Mouse (Mus musculus) embryonic facial prominence, embryonic 11.5 days (tissue): ENCODE measurements around the gene Ehd2. TPM values are rescaled to one million over a fixed set of nuclear protein-coding genes. Genes with fewer than 3 reads are reported as not detected.

ENCODE experiments used
- ATAC-seq: fragments of 200-750 bp; cut with Nextera tagmentation; replicated peaks from 2 replicates; pipeline ENCODE4 v1.8.0; 2017; ENCODE audit warnings: low read depth; ENCODE audit not compliant: insufficient number of reproducible peaks, low FRiP score, low TSS enrichment
- DNase-seq: peaks from one replicate; pipeline ENCODE4 v3.0.0-alpha.2; 2015; ENCODE audit warnings: low spot score
- H3K27ac ChIP-seq: fragments of 300-500 bp; sonication (generic); replicated peaks from 2 replicates; pipeline ENCODE4 v1.5.1; 2014; ENCODE audit warnings: mild to moderate bottlenecking, low read depth, low read length, control low read depth
- H3K27me3 ChIP-seq: fragments of 300-500 bp; sonication (generic); 2 replicates; pipeline ENCODE4 v1.6.1; 2014; ENCODE audit warnings: mild to moderate bottlenecking, low read length, moderate library complexity, mixed read lengths; ENCODE audit not compliant: control insufficient read depth, insufficient read depth
- H3K36me3 ChIP-seq: fragments of 300-500 bp; sonication (generic); replicated peaks from 2 replicates; pipeline ENCODE4 v1.6.1; 2014; ENCODE audit warnings: low read depth, mild to moderate bottlenecking, low read length, moderate library complexity, mixed read lengths; ENCODE audit not compliant: control insufficient read depth, insufficient read depth
- H3K4me1 ChIP-seq: fragments of 300-500 bp; sonication (generic); 2 replicates; pipeline ENCODE4 v1.6.1; 2014; ENCODE audit warnings: low read length, mixed read lengths; ENCODE audit not compliant: control insufficient read depth, insufficient read depth
- H3K4me2 ChIP-seq: fragments of 300-500 bp; sonication (generic); 2 replicates; pipeline ENCODE4 v1.6.1; 2014; ENCODE audit warnings: low read depth, mild to moderate bottlenecking, control low read depth, low read length, moderate library complexity
- H3K4me3 ChIP-seq: fragments of 300-500 bp; sonication (generic); 2 replicates; pipeline ENCODE4 v1.5.1; 2014; ENCODE audit warnings: low read depth, low read length, control low read depth
- H3K9ac ChIP-seq: fragments of 300-500 bp; sonication (generic); replicated peaks from 2 replicates; pipeline ENCODE4 v1.6.1; 2014; ENCODE audit warnings: mild to moderate bottlenecking, control low read depth, low read length
- H3K9me3 ChIP-seq: fragments of 300-500 bp; sonication (generic); replicated peaks from 2 replicates; pipeline ENCODE4 v1.6.1; 2016; ENCODE audit warnings: mild to moderate bottlenecking, low read length, inconsistent platforms, mixed read lengths; ENCODE audit not compliant: control insufficient read depth
- WGBS: fragments of 180-500 bp; shearing (Covaris S2); extraction: QIAGEN DNeasy Blood & Tissue Kit; methylation state at CpG from one replicate; pipeline ENCODE4 v1.1.7; 2014; 5-methylcytosine and 5-hydroxymethylcytosine counted together
- polyA plus RNA-seq: library from polyadenylated mRNA; unstranded; fragments of >200 nt; fragmentation: Nextera tagmentation; extraction: Ambion mirVana; gene quantifications from 2 replicates; pipeline ENCODE4 v1.2.1, GENCODE M21; 2014

Gene Ehd2
- polyA plus RNA-seq, result 10.2 and 10.6 TPM in 2 replicates

DNA sequence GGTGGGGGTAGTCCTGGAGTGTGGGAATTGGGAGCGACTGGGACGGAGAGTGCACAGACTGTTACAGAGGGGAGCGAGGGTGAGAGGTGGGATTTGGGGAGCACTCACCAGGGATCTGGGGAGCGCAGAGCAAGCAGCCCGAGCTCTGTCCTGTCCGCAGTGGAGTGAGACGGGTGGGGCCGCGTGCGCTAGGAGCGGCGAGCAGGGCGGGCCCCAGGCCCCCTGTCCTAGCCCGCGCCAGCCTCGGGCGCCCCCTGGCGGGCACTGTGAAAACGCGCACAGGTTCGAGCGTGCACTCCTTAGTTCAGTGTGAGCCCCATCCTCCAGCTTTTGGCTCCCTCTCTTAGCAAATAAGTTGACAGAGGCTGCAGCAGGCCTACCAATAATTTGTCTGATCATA is at the start of gene Ehd2:
Gene Ehd2, minus strand, starts transcription at position 256 of the 400 bp plus-strand sequence.
- ATAC-seq (peak; percentile 74), DNase-seq (peak; percentile 80)
- Histone ChIP-seq H3K36me3 (peaks cover 5% of the 10 kb centered on the region), H3K9ac (peak within 1 kb of the TSS; percentile 47), H3K27me3 (no peaks in the 10 kb centered on the region), H3K9me3 (no peaks in the 10 kb centered on the region), H3K4me3 (peak within 1 kb of the TSS; percentile 33), H3K4me2 (peak within 1 kb of the TSS; percentile 48), H3K4me1 (no peaks in the 10 kb centered on the region), H3K27ac (no peak within 1 kb of the TSS)
- WGBS, result 0% methylated on average over 22 of the region's 22 CpGs

DNA sequence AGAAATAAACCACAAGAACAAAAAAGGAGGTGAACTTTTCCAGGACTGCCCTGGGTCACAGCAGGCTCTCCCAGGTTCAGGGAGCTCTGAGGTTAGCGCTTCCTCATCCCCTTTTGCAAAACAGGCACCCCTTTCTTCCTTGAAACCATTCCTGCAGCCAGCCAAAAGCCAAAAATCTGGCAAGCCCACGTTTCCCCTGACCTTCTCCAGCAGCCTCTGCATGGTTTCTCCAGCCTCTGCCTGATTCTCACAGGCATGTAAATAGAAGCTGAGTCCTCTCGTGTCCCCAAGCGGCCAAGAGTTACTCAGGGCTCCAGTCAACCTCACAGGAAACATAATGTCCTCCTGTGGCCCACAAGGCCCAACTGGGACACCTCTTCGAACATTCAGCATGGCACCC is 48.0 kb upstream of the Ehd2 start:
- H3K27ac ChIP-seq, result no peak overlapping the region
- no peaks in the 10 kb centered on the region for H3K27me3 ChIP-seq
- WGBS, result 81% methylated on average over 5 of the region's 5 CpGs
- no peak for DNase-seq
- no peak for ATAC-seq
- no peaks in the 10 kb centered on the region; the same call in 1 of the 2 replicates for H3K36me3 ChIP-seq
- no peak overlapping the region for H3K9ac ChIP-seq
- no peaks in the 10 kb centered on the region for H3K4me1 ChIP-seq
- no peak overlapping the region for H3K4me3 ChIP-seq
- H3K9me3 ChIP-seq, result no peaks in the 10 kb centered on the region
- no peak overlapping the region for H3K4me2 ChIP-seq

DNA sequence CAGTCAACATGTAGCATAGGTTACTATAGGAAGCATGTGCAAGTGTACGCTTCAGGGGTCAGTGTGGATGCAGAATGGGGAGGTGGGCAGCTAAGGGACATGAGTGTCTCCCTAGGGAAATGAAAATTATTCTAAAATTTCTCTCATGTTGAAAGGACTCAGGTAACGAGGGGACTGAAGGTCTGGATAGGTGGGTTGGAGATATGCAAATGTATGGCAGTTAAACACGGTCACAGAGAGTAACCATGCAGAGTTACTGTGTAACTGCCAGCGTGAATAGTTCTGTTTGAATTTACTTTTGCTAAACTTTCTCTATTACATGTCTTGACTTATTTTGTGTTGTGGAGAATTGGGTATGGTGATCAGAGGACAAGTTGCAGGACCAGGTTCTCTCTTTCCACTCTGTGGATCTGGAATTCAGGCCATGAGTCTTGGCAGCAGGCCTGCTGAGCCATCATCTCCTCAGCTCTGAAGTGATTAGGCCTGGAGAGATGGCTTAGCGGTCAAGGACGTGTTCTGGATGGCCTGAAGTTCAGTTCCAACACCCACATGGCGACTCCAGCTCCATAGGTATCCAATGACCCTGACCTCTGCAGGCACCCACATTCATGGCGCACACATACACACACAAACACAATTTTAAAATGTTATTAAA is 47.3 kb upstream of the Ehd2 start:
- Histone ChIP-seq H3K36me3 (no peaks in the 10 kb centered on the region; the same call in 1 of the 2 replicates), H3K27me3 (no peaks in the 10 kb centered on the region), H3K27ac (no peak overlapping the region), H3K4me3 (no peak overlapping the region), H3K9ac (no peak overlapping the region), H3K4me2 (no peak overlapping the region), H3K9me3 (no peaks in the 10 kb centered on the region), H3K4me1 (no peaks in the 10 kb centered on the region)
- ATAC-seq, result no peak
- WGBS, result 89% methylated on average over 8 of the region's 8 CpGs
- no peak for DNase-seq

DNA sequence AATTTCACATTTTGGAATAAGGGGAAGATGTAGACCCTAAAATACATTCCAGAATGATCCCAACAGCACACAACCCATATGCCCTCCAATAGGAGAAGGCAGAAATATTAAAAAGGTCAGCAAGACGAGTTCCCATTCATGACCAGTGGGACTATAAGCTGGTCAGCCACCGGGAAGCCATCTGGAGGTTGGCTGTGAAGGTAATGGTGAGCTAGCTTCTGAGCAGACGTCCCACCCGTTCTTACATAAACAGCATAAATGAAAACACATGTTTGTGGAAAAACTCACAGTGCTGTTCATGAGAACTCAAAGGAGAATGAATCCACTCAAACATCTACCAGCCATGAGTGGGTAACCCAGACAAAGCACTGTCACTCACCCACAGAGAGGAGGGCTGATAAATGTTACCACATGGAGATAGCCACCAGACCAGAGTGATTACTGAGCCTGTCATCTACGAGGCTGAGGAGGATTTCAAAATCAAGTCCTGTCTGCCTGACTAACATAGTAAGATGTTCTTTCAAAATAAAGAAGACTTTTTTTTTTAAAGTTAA is 46.4 kb upstream of the Ehd2 start:
- Histone ChIP-seq H3K4me2 (no peak overlapping the region), H3K9me3 (no peaks in the 10 kb centered on the region), H3K4me1 (no peaks in the 10 kb centered on the region), H3K4me3 (no peak overlapping the region), H3K27me3 (no peaks in the 10 kb centered on the region), H3K9ac (no peak overlapping the region), H3K36me3 (no peaks in the 10 kb centered on the region; the same call in 1 of the 2 replicates), H3K27ac (no peak overlapping the region)
- ATAC-seq (no peak), DNase-seq (peak; percentile 36)
- 35% methylated on average over 5 of the region's 5 CpGs for WGBS

DNA sequence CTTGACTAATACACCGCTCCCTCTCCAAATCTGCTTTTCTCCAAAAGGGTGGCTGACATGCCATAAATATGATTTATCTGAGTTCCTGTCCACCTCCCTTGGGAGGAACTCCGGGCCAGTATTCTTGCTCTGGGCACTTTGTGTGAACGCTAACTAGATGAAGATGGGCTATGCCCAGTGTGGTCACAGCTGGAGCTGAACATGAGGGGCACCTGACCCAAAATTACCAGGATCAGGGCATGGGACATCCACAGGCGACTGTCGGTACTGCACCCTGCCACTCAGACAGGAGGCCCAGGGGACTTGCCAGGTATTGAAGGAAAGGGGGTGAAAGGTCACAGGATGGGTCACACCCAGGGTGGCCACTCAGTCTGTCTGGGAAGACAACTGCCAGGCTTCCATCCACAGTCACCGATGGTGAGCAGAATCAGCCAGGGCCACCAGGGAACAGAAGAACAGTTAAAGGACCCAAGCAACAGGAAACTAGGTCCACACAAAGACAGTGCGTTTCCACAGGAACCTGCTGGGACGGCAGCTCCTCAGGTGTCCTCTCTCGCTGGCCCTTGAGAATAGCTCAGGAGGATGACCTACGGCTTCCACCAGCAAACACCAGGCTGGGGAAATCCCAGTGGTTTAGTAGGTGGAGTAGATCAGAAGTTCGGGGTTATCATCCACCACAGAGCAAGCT is 45.4 kb upstream of the Ehd2 start:
- H3K36me3 ChIP-seq, result no peaks in the 10 kb centered on the region; the same call in 1 of the 2 replicates
- H3K27ac ChIP-seq, result no peak overlapping the region
- DNase-seq (no peak), ATAC-seq (no peak)
- H3K27me3 ChIP-seq, result no peaks in the 10 kb centered on the region
- H3K9me3 ChIP-seq, result no peaks in the 10 kb centered on the region
- H3K9ac ChIP-seq, result no peak overlapping the region
- H3K4me1 ChIP-seq, result no peaks in the 10 kb centered on the region
- WGBS, result 78% methylated on average over 11 of the region's 11 CpGs
- H3K4me2 ChIP-seq, result no peak overlapping the region
- no peak overlapping the region for H3K4me3 ChIP-seq

DNA sequence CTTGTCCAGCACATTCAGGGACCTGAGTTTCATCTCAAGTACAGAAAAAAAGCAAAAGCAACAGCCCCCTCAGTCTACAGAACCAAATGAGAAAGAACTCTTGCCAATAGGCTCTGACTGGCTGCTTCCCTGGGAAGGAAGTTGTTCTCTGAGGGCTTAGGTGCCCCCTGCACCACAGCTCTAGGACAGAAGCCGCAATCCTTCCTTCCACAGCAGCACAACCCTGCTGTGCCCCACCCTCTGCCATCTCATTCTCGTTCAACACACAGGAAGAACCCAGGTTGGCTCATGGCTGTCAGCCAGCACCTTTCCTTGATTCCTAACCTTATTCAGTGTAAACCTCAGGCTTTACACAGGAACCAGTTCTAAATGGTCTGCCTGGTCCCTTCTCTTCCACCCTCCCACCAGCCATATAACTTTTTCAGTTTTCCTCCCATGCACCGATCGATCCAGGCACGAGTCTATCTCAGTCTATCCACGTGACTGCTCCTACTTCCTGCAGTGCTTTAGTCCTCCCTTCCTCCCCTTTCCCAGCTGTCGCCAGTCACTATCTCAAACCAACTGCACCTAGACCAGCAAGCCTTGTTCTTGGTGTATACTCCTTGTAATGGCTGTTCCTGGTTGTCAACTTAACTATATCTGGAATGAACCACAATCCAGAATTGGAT is 44.2 kb upstream of the Ehd2 start:
- H3K4me2 ChIP-seq, result no peak overlapping the region
- H3K4me3 ChIP-seq, result no peak overlapping the region
- DNase-seq (no peak), ATAC-seq (no peak)
- 95% methylated on average over 7 of the region's 7 CpGs for WGBS
- H3K9me3 ChIP-seq, result no peaks in the 10 kb centered on the region
- H3K27ac ChIP-seq, result no peak overlapping the region
- H3K9ac ChIP-seq, result no peak overlapping the region
- H3K36me3 ChIP-seq, result no peaks in the 10 kb centered on the region; the same call in 1 of the 2 replicates
- no peaks in the 10 kb centered on the region for H3K27me3 ChIP-seq
- H3K4me1 ChIP-seq, result no peaks in the 10 kb centered on the region

DNA sequence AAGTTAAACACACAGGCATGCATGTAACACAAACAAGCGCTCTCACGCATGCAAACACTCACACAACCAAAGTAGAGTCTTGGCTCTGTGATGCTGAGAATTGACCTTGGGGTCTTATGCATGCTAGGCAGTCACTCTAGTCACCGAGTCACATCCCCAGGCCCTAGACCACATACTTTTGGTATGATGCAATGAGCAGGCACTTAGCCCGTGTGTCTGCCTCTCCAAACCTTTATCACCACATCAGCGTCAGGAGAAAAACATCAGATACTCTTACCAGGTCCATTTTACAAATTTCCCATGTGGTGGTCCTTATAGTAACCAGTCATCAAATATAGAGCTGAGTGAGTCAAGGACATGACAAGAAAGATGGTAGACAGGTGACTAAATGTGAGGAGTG is 43.3 kb upstream of the Ehd2 start:
- H3K4me2 ChIP-seq, result no peak overlapping the region
- ATAC-seq (no peak), DNase-seq (no peak)
- H3K4me1 ChIP-seq, result no peaks in the 10 kb centered on the region
- no peaks in the 10 kb centered on the region; the same call in 1 of the 2 replicates for H3K36me3 ChIP-seq
- no peaks in the 10 kb centered on the region for H3K9me3 ChIP-seq
- H3K27me3 ChIP-seq, result no peaks in the 10 kb centered on the region
- 85% methylated on average over 5 of the region's 5 CpGs for WGBS
- H3K27ac ChIP-seq, result no peak overlapping the region
- H3K4me3 ChIP-seq, result no peak overlapping the region
- H3K9ac ChIP-seq, result no peak overlapping the region
